Mouse (Mus musculus) limb, embryonic 14.5 days (tissue): ENCODE data around the gene Pxdc1. TPM values are rescaled to one million over a fixed set of nuclear protein-coding genes. Genes with fewer than 3 reads are reported as not detected.

Experiments used
- ATAC-seq: fragments of 200-750 bp; cut with Nextera tagmentation; 2 replicates; pipeline ENCODE4 v1.8.0; 2017; ENCODE audit warnings: low read depth, moderate number of reproducible peaks, moderate TSS enrichment; ENCODE audit not compliant: low FRiP score
- DNase-seq: peaks from one replicate; pipeline ENCODE4 v3.0.0-alpha.2; 2015; ENCODE audit warnings: low spot score
- H3K27ac ChIP-seq: fragments of 300-500 bp; sonication (generic); replicated peaks from 2 replicates; pipeline ENCODE4 v1.5.1; 2014; ENCODE audit warnings: low read depth, mild to moderate bottlenecking, low read length, moderate library complexity, mixed read lengths
- H3K27me3 ChIP-seq: fragments of 300-500 bp; sonication (generic); 2 replicates; pipeline ENCODE4 v1.6.1; 2014; ENCODE audit warnings: low read length, mixed read lengths; ENCODE audit not compliant: control insufficient read depth, insufficient read depth
- H3K36me3 ChIP-seq: fragments of 300-500 bp; sonication (generic); 2 replicates; pipeline ENCODE4 v1.6.1; 2014; ENCODE audit warnings: mild to moderate bottlenecking, low read length, moderate library complexity, mixed read lengths; ENCODE audit not compliant: control insufficient read depth, insufficient read depth
- H3K4me1 ChIP-seq: fragments of 300-500 bp; sonication (generic); 2 replicates; pipeline ENCODE4 v1.6.1; 2014; ENCODE audit warnings: antibody characterized with exemption, low read length, mixed read lengths; ENCODE audit not compliant: control insufficient read depth, insufficient read depth
- H3K4me2 ChIP-seq: fragments of 300-500 bp; sonication (generic); replicated peaks from 2 replicates; pipeline ENCODE4 v1.6.1; 2014; ENCODE audit warnings: low read depth, mild to moderate bottlenecking, low read length, moderate library complexity; ENCODE audit not compliant: severe bottlenecking
- H3K4me3 ChIP-seq: fragments of 300-500 bp; sonication (generic); replicated peaks from 2 replicates; pipeline ENCODE4 v1.5.1; 2014; ENCODE audit warnings: low read length
- H3K9ac ChIP-seq: fragments of 300-500 bp; sonication (generic); 2 replicates; pipeline ENCODE4 v1.6.1; 2014; ENCODE audit warnings: mild to moderate bottlenecking, low read depth, low read length, moderate library complexity; ENCODE audit not compliant: severe bottlenecking
- H3K9me3 ChIP-seq: fragments of 300-500 bp; sonication (generic); 2 replicates; pipeline ENCODE4 v1.6.1; 2016; ENCODE audit warnings: low read length; ENCODE audit not compliant: control insufficient read depth
- POLR2A ChIP-seq: fragments of 200-500 bp; IDR thresholded peaks from 2 replicates; pipeline ENCODE4 v1.8.0; 2012; ENCODE audit warnings: inconsistent platforms, mild to moderate bottlenecking, moderate library complexity, borderline replicate concordance; ENCODE audit not compliant: insufficient read depth, insufficient read length; ENCODE audit errors: extremely low read depth
- WGBS: fragments of 180-500 bp; shearing (Covaris S2); extraction: QIAGEN DNeasy Blood & Tissue Kit; methylation state at CpG from one replicate; pipeline ENCODE4 v1.1.7; 2014; 5-methylcytosine and 5-hydroxymethylcytosine counted together
- polyA plus RNA-seq, 2 experiments: library from polyadenylated mRNA; depleted of rRNA in 1 of 2; stranded (reverse) in 1 of 2; unstranded in 1 of 2; fragments of >200 nt; fragmentation: Nextera tagmentation in 1 of 2; extraction: Ambion mirVana in 1 of 2; gene quantifications; 2 replicates each; pipeline versions ENCODE4 v1.2.1 to v1.2.3; 2012 to 2014

The Pxdc1 gene
- polyA plus RNA-seq, 2 experiments = 24.0 to 27.7 TPM

DNA sequence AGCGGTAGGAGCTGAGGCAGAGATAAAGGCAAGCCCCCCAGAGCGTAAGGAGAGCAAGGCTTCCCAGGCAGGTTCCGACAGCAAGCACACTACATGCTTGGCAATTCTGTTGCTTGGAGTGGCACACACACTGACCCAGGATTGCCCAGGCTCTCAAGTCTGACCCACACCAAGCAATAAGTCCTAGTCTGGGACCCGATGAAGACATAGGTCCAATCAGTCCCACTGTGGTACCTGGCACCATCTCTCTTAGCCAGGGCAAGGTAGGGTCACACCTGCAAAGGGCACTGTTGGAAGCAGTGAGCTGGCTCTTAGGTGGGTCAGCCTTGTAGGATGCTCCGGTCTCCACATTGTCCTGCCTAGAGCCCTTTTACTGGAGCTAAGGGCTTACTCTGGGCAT lies 7.8 kb downstream of the Pxdc1 start:
- Histone ChIP-seq H3K4me1 (peaks cover 24% of the 10 kb centered on the region; the same call in 1 of the 2 replicates), H3K27ac (no peak overlapping the region), H3K36me3 (no peaks in the 10 kb centered on the region), H3K9ac (no peak overlapping the region), H3K4me2 (no peak overlapping the region), H3K4me3 (no peak overlapping the region), H3K9me3 (no peaks in the 10 kb centered on the region), H3K27me3 (0 out of 2 replicates have a peak, but pooled peaks cover 3% of the 10 kb centered on the region)
- WGBS = 94% methylated on average over 5 of the region's 5 CpGs
- TF ChIP-seq POLR2A = no peak
- ATAC-seq (no peak), DNase-seq (no peak)

DNA sequence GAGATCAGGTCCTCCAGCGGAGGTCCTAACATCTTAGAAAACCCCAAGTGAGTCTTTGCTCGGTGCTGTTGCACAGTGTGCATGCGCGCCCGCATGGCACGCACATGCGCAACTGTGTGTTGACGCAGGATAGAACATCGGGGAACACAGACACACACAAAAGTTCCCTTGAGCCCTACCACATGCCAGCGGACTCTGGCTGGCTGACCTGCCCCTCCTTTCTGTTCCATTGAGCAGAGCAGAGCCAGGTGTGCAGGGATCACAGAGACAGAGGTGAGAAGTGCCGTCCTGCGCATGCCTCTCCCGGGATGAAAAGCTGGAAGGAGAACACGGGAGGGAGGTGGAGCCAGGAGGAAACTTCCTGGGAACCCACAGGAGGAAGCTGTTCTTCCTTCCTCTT lies 8.9 kb downstream of the Pxdc1 start:
- no peak overlapping the region for H3K27ac ChIP-seq
- 60% methylated on average over 14 of the region's 14 CpGs for WGBS
- H3K4me2 ChIP-seq = no peak overlapping the region

DNA sequence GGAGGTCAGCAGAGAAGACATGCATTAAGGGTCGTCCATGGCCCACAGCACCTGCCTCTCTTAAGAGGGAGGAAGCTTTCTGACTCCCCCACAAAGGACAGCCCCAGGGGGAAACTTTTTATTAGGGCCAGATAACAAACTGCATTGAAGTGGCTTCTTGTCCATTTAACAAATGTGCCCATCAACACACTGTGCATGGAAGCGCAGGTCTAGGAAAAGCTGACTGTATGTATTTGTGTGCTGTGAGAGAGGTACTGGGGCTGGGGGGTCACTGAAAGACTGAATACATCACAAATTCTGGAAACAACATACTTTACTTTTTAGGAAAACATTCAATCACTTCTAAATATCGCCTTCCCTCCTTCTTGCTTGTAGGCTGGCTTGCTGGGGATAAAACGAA lies 9.4 kb downstream of the Pxdc1 start:
- TF ChIP-seq POLR2A = no peak
- H3K4me2 ChIP-seq = no peak overlapping the region
- H3K27ac ChIP-seq = no peak overlapping the region
- DNase-seq (no peak), ATAC-seq (no peak)
- WGBS = 59% methylated on average over 4 of the region's 4 CpGs
- H3K9ac ChIP-seq = no peak overlapping the region
- H3K9me3 ChIP-seq = no peaks in the 10 kb centered on the region
- H3K36me3 ChIP-seq = no peaks in the 10 kb centered on the region
- peaks cover 16% of the 10 kb centered on the region; the same call in 1 of the 2 replicates for H3K4me1 ChIP-seq
- no peaks in the 10 kb centered on the region for H3K27me3 ChIP-seq
- no peak overlapping the region for H3K4me3 ChIP-seq

More for the DNA sequence above, 8.9 kb downstream of the Pxdc1 start:
- Histone ChIP-seq H3K4me1 (peaks cover 16% of the 10 kb centered on the region; the same call in 1 of the 2 replicates), H3K9ac (no peak overlapping the region), H3K27me3 (no peaks in the 10 kb centered on the region), H3K36me3 (no peaks in the 10 kb centered on the region), H3K4me3 (no peak overlapping the region), H3K9me3 (no peaks in the 10 kb centered on the region)
- TF ChIP-seq POLR2A = no peak
- DNase-seq (no peak), ATAC-seq (no peak)

DNA sequence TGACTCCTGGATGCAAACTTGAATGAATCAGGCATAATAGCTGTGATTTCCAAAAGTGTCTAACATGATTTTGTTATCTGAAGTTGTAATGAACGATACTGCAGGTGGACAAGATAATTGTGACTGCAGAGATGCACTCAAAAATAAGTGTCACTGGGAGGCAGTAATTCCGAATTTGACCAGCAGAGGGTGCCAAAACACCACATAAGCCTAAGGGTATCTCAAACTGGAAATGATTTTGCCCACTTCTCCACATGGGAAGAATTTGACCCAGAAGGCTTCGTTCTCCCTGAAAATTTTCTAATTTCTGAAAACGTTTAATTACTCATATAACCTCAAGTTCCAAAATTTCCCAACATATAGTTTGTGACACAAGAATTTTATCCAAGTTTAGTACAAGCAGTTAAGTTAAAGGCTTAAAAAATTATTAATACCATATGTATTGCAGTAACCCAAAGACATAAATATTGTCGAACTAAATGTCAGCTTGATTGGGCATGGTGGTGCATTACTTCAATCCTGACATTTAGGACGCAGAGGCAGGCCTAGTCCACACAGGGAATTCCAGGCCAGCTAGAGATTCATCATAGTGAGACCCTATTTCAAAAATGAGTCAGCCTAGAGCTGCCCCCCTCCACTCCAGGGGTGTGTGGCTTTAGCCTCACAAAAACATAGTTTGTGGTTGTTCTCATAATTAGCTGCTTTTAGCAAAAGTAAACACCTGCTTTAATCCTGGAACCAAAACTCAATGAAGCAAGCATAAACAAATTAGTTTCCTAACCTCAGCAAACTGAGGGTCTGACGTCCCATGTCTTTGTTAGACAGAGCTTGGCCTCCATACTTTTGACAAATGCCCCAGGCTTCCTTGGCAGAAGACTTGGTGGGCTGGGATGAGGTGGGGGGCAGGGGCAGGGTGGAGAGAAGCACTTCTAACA lies 10.1 kb downstream of the Pxdc1 start:
- no peak for ATAC-seq

DNA sequence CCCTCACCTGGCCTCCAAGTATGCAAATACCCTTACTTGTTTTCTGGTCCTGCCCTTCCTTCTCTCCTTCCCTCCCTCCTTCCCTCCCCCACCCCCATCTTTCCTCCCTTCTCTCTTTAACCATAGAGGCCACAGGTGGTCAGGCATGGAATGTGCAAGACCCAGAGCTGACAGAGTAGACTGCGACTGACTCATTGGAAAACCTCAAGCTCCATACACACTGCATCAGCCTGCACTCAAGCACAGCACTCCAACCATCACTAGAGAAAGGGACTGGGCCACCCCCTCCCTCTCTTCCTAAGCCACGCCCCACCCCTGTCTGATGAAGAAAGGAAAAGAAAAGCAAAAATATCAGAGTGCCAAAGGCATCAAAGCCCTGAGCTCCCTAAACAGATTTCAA lies 12.2 kb downstream of the Pxdc1 start:
- no peak for DNase-seq
- no peak overlapping the region for H3K4me3 ChIP-seq
- 63% methylated on average over 2 of the region's 2 CpGs for WGBS
- no peaks in the 10 kb centered on the region for H3K9me3 ChIP-seq
- H3K27ac ChIP-seq = no peak overlapping the region
- no peak overlapping the region for H3K9ac ChIP-seq
- H3K36me3 ChIP-seq = peaks cover 7% of the 10 kb centered on the region
- TF ChIP-seq POLR2A = no peak
- no peak for ATAC-seq
- H3K4me1 ChIP-seq = peaks cover 16% of the 10 kb centered on the region; the same call in 1 of the 2 replicates
- no peaks in the 10 kb centered on the region for H3K27me3 ChIP-seq
- no peak overlapping the region for H3K4me2 ChIP-seq

More for the DNA sequence above, 10.1 kb downstream of the Pxdc1 start:
- H3K4me1 ChIP-seq = peaks cover 16% of the 10 kb centered on the region; the same call in 1 of the 2 replicates
- H3K4me2 ChIP-seq = no peak overlapping the region
- H3K9ac ChIP-seq = no peak overlapping the region
- H3K36me3 ChIP-seq = peaks cover 6% of the 10 kb centered on the region
- H3K9me3 ChIP-seq = no peaks in the 10 kb centered on the region
- no peak overlapping the region for H3K4me3 ChIP-seq
- no peak for TF ChIP-seq POLR2A
- 21% methylated on average over 7 of the region's 7 CpGs for WGBS
- H3K27me3 ChIP-seq = no peaks in the 10 kb centered on the region
- H3K27ac ChIP-seq = no peak overlapping the region
- DNase-seq = peak; percentile 80
